Mouse (Mus musculus): ENCODE measurements around the gene Cyp4f16. TPM values are rescaled to one million over a fixed set of nuclear protein-coding genes. Genes with fewer than 3 reads are reported as not detected.
"Not testable (repeated sequence)": the region's sequence is repeated elsewhere in the genome, so short reads cannot be mapped to it uniquely, and the experiment has no call there.

Cyp4f16 gene
- not detected in 2 replicates for polyA plus RNA-seq (2012; ENCODE audit: insufficient read depth, insufficient read length, low replicate concordance, missing spikeins)

DNA sequence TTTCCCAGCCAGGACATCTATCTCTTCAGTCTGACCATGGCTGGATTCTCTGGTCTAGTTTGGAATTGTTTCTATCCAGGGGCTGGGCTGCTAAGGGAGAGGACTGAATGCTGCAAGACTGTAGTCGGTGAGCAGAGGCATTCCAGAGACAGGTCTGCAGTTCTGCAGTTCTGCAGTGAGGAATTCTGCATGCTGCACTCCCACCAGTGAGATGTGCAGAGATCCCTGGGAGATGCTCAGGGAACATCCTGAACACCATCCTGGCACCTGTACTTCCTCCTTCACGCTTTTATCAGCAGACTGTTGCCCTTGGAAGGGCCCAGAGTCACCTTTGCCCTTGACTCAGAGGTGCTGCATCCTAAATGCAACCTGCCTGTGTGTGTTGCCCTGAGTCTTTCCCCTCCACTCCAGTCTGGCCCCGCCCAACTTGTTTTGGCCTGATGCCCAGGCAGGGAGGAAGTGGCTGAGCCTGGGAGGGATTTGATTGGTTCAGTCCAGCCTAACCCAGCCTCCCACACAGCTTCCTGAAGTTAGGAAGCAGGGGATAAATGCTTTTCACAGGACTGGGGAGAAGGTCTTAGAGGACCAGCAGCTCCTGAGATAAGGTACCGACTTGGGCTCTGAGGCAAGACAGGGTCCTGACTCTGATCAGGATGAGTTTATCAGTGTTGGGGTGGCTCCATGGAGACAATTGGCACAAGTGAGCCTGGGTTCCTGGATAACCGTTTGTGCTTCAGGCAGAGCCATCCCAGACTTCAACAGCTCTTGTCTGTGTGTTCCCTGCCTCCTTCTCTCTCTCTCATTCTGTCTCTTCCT lies at the start of gene Cyp4f16:
Gene Cyp4f16, plus strand, starts transcription at position 508 of the 816 bp plus-strand sequence.
- 8% methylated on average over 5 of the region's 5 CpGs for WGBS
- H3K27ac ChIP-seq (ENCODE audit: insufficient read depth, low read depth, low read length) = not testable (repeated sequence)

DNA sequence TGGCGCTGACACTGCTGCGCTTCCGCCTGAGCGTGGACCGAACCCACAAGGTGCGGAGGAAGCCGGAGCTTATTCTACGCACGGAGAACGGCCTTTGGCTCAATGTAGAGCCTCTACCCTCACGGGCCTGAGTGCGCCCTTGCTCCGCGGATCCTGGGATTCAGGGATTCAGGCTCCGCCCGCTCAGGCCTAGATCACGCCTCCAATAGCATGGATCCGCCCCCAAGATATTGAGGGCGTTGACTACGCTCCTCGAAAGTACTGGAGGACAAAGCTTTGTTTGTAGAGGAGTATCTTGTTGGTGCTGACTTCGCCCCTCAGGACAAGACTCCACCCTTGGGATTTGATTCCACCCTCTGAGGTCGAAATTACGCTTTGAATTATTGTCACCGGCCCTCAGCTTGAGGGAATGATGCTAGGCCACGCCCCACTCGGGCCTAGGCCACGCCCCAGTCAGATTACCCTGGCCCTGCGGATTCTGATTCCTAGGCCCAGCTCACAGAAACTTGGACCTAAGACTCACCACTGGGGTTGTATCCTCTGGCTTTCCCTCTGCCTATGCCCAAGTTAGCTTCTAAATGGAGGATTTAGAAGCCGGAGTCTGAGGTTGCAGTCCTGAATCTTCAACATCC lies 43.9 kb upstream of the Cyp4f16 start:
- no peak overlapping the region for H3K27ac ChIP-seq (ENCODE audit: insufficient read depth, low read depth, low read length)
- TF ChIP-seq POLR2A (IDR thresholded peaks at IDR 0.05; ENCODE audit: insufficient read depth, low read depth, low read length) (no peak), CTCF (IDR thresholded peaks at IDR 0.05; ENCODE audit: insufficient read depth, low read depth, low read length) (no peak)
- H3K4me3 ChIP-seq (ENCODE audit: insufficient read depth, low read depth, low read length) = peak overlapping the region; percentile 27
- no peaks in the 10 kb centered on the region; the same call in 1 of the 2 replicates for H3K4me1 ChIP-seq (ENCODE audit: control insufficient read depth, insufficient read depth, low read length)
- WGBS = 14% methylated on average over 30 of the region's 30 CpGs

More for the DNA sequence above, at the start of gene Cyp4f16:
- H3K4me1 ChIP-seq (ENCODE audit: control insufficient read depth, insufficient read depth, low read length) = not testable (repeated sequence)
- H3K4me3 ChIP-seq (ENCODE audit: insufficient read depth, low read depth, low read length) = peak within 1 kb of the TSS; percentile 43

GRCm38 (mm10) chr17:32494601-32495000 lies 41.8 kb upstream of the Cyp4f16 start:
- WGBS = 70% methylated on average over 1 of the region's 1 CpGs
- no peaks in the 10 kb centered on the region; the same call in 1 of the 2 replicates for H3K4me1 ChIP-seq (ENCODE audit: control insufficient read depth, insufficient read depth, low read length)

GRCm38 (mm10) chr17:32500511-32500910 lies 35.8 kb upstream of the Cyp4f16 start:
- WGBS = 72% methylated on average over 4 of the region's 4 CpGs
- not testable (repeated sequence) for H3K4me1 ChIP-seq (ENCODE audit: control insufficient read depth, insufficient read depth, low read length); H3K27ac ChIP-seq (ENCODE audit: insufficient read depth, low read depth, low read length); H3K4me3 ChIP-seq (ENCODE audit: insufficient read depth, low read depth, low read length)

More at GRCm38 (mm10) chr17:32494601-32495000, 41.8 kb upstream of the Cyp4f16 start:
- TF ChIP-seq CTCF (IDR thresholded peaks at IDR 0.05; ENCODE audit: insufficient read depth, low read depth, low read length) (no peak), POLR2A (IDR thresholded peaks at IDR 0.05; ENCODE audit: insufficient read depth, low read depth, low read length) (no peak)
- no peak overlapping the region for H3K27ac ChIP-seq (ENCODE audit: insufficient read depth, low read depth, low read length)
- H3K4me3 ChIP-seq (ENCODE audit: insufficient read depth, low read depth, low read length) = no peak overlapping the region

GRCm38 (mm10) chr17:32501051-32501450 lies 35.3 kb upstream of the Cyp4f16 start:
- TF ChIP-seq CTCF (IDR thresholded peaks at IDR 0.05; ENCODE audit: insufficient read depth, low read depth, low read length) (no peak), POLR2A (IDR thresholded peaks at IDR 0.05; ENCODE audit: insufficient read depth, low read depth, low read length) (no peak)
- no peak overlapping the region for H3K27ac ChIP-seq (ENCODE audit: insufficient read depth, low read depth, low read length)
- H3K4me3 ChIP-seq (ENCODE audit: insufficient read depth, low read depth, low read length) = no peak overlapping the region
- WGBS = 38% methylated on average over 3 of the region's 3 CpGs
- no peaks in the 10 kb centered on the region for H3K4me1 ChIP-seq (ENCODE audit: control insufficient read depth, insufficient read depth, low read length)

DNA sequence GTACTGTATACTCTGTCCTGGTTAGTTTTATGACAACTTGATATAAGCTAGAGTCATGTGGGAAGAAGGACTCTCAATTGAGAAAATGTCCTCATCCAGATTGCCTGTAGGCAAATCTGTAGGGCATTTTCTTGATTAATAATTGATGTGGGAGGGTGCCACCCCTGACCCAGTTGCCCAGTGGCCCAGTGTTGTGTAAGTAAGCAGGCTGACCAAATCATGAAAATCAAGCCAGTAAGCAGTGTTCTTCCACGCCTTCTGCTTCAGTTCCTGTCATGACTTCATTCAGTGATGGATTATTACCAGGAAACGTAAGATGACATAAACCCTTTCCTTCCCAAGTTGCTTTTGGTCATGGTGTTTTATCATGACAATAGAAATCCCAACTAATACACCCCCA lies 33.2 kb upstream of the Cyp4f16 start:
- Histone ChIP-seq H3K4me1 (ENCODE audit: control insufficient read depth, insufficient read depth, low read length) (0 out of 2 replicates have a peak, but pooled peaks cover 4% of the 10 kb centered on the region), H3K27ac (ENCODE audit: insufficient read depth, low read depth, low read length) (no peak overlapping the region), H3K4me3 (ENCODE audit: insufficient read depth, low read depth, low read length) (no peak overlapping the region)
- WGBS = 93% methylated on average over 2 of the region's 2 CpGs
- no peak for TF ChIP-seq POLR2A (IDR thresholded peaks at IDR 0.05; ENCODE audit: insufficient read depth, low read depth, low read length)
- no peak for TF ChIP-seq CTCF (IDR thresholded peaks at IDR 0.05; ENCODE audit: insufficient read depth, low read depth, low read length)

DNA sequence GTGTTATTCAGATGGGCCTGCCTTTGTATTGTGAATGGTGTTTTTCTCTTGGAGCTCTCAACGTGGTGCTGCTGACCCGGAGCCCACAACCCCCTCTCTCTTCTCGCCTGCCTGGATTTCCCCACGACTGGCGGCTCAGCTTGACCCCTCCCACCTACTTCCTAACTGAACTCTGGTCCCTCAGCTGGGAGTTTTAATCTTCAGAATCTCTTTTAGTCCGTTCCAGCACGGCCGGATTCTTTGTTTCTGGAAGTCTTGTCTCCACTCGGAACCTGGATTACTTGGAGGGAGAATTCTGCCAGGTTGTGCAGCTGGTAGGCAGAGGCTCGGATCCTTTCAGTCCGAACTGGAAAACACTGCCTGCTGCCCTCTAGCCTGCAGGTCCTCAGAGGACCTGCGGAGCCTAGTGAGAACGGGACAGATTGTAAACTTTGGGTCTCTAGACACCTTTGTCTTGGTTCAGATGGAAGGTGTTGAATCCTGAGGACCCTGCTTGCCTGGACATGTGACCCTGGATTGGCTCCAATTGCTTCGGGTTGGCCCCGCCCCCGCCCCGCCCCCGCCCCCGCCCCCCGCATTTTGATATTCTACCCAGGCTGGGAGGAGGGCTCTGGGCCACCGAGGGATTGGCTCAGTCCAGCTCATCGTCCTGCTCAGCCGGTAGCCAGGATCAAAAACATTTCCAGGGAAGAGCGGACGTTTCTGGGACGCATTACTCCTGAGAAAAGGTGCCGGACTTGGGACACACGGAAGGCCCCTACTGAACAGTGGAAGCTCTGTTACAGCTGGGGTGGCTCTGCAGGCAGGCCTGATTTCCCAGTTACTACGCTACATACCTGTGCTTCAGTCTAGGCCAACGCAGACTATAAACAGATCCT lies 30.3 kb upstream of the Cyp4f16 start, which contains the start of gene Cyp4f17:
Gene Cyp4f17, plus strand, starts transcription at position 200 of the 878 bp plus-strand sequence.
- WGBS = 11% methylated on average over 30 of the region's 30 CpGs
- no peak for TF ChIP-seq POLR2A (IDR thresholded peaks at IDR 0.05; ENCODE audit: insufficient read depth, low read depth, low read length)
- no peak for TF ChIP-seq CTCF (IDR thresholded peaks at IDR 0.05; ENCODE audit: insufficient read depth, low read depth, low read length)

GRCm38 (mm10) chr17:32506729-32507245 lies 29.6 kb upstream of the Cyp4f16 start:
- no peak for TF ChIP-seq POLR2A (IDR thresholded peaks at IDR 0.05; ENCODE audit: insufficient read depth, low read depth, low read length)
- no peak for TF ChIP-seq CTCF (IDR thresholded peaks at IDR 0.05; ENCODE audit: insufficient read depth, low read depth, low read length)
- peak overlapping the region; percentile 29; the same call in 1 of the 2 replicates for H3K27ac ChIP-seq (ENCODE audit: insufficient read depth, low read depth, low read length)
- 47% methylated on average over 9 of the region's 9 CpGs for WGBS
- peak overlapping the region; percentile 39 for H3K4me3 ChIP-seq (ENCODE audit: insufficient read depth, low read depth, low read length)
- 0 out of 2 replicates have a peak, but pooled peaks cover 4% of the 10 kb centered on the region for H3K4me1 ChIP-seq (ENCODE audit: control insufficient read depth, insufficient read depth, low read length)

More for the DNA sequence above, 30.3 kb upstream of the Cyp4f16 start, which contains the start of gene Cyp4f17:
- Histone ChIP-seq H3K4me3 (ENCODE audit: insufficient read depth, low read depth, low read length) (peak within 1 kb of the TSS; percentile 39), H3K27ac (ENCODE audit: insufficient read depth, low read depth, low read length) (peak within 1 kb of the TSS; percentile 29; the same call in 1 of the 2 replicates), H3K4me1 (ENCODE audit: control insufficient read depth, insufficient read depth, low read length) (0 out of 2 replicates have a peak, but pooled peaks cover 4% of the 10 kb centered on the region)

Data from olfactory bulb, adult 2 months (tissue).